Comparison of ENCODE assay signal across 8 mouse cellular contexts in the genomic region with DNA sequence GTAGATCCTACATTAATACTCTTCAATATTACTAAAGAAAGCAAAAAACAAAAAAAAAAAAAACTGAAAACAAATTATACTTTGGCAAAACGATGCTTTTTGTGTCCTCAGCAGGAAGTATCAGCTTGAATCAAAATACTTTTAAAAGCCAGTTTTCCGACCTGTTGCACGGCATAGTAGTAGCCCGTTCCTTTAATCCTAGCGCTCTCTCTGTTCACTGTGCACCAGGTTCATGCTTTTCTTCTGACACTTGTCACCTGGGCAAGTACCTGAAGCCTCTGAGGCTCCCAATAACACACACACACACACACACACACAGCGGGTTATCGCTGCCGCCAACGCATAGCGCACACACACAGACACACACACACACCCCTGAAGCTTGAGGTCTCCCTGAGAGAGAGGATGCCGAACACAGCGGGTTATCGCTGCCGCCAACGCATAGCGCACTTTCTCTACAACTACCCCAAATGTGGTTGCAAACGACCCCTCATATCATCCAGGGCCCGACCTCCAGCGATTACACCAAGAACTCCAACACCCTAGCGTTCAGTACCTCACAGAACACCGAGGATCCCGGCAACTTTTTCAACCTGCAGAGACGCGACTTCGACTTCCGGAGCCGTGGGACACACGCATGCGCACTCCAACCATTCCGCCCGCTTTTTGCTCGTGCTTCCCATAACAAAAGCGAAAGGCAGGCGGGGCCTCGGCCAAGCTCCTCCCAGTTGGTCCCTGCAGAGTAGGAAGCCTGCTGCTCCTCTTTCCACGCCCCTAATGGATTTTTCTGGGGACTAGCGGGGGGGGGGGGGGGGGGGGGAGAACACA. TPM values are rescaled to one million over a fixed set of nuclear protein-coding genes. Genes with fewer than 3 reads are reported as not detected.
DNase-seq lines count a peak whose midpoint lies in the region; ATAC-seq and TF ChIP-seq lines count a peak whose summit lies in the region.

A gene (minus strand): TSS at position 645 of the 828 bp plus-strand sequence.

- H3K9me3 ChIP-seq in heart, embryonic 12.5 days (replicated peaks) = no peaks in the 10 kb centered on the region
- no peaks in the 10 kb centered on the region for H3K9me3 ChIP-seq in kidney, postnatal 0 days (replicated peaks; ENCODE audit: low read length)
- no peaks in the 10 kb centered on the region for H3K9me3 ChIP-seq in liver, embryonic 11.5 days (ENCODE audit: control insufficient read depth, low read length)
- H3K9me3 ChIP-seq in stomach, embryonic 14.5 days (ENCODE audit: control insufficient read depth, low read depth, low read length) = no peaks in the 10 kb centered on the region

- H3K4me3 ChIP-seq in heart, embryonic 12.5 days = peak within 1 kb of the TSS; percentile 64
- H3K4me3 ChIP-seq in kidney, postnatal 0 days (replicated peaks; ENCODE audit: low read depth, low read length) = peak within 1 kb of the TSS; percentile 73
- H3K4me3 ChIP-seq in liver, embryonic 11.5 days (ENCODE audit: low read depth, low read length) = peak within 1 kb of the TSS; percentile 78
- H3K4me3 ChIP-seq in stomach, embryonic 14.5 days (ENCODE audit: low read depth, low read length) = peak within 1 kb of the TSS; percentile 72

- TF ChIP-seq CTCF in kidney, postnatal 0 days (IDR thresholded peaks at IDR 0.05; ENCODE audit: low read depth) = peak; percentile 24; the same call in 1 of the 2 replicates

- WGBS in heart, embryonic 12.5 days = under 1% methylated on average over 36 of the region's 37 CpGs
- under 1% methylated on average over 36 of the region's 37 CpGs for WGBS in kidney, postnatal 0 days
- WGBS in liver, embryonic 11.5 days = under 1% methylated on average over 37 of the region's 37 CpGs
- under 1% methylated on average over 36 of the region's 37 CpGs for WGBS in stomach, embryonic 14.5 days

- peaks cover 3% of the 10 kb centered on the region; the same call in 1 of the 2 replicates for H3K36me3 ChIP-seq in heart, embryonic 12.5 days
- no peaks in the 10 kb centered on the region for H3K36me3 ChIP-seq in kidney, postnatal 0 days (ENCODE audit: insufficient read depth, low read length)
- H3K36me3 ChIP-seq in liver, embryonic 11.5 days (ENCODE audit: control insufficient read depth, insufficient read depth, low read length) = 0 out of 2 replicates have a peak, but pooled peaks cover 2% of the 10 kb centered on the region
- H3K36me3 ChIP-seq in stomach, embryonic 14.5 days (ENCODE audit: control insufficient read depth, insufficient read depth, low read length) = no peaks in the 10 kb centered on the region

- H3K4me1 ChIP-seq in heart, embryonic 12.5 days (replicated peaks) = no peaks in the 10 kb centered on the region
- H3K4me1 ChIP-seq in kidney, postnatal 0 days (replicated peaks; ENCODE audit: insufficient read depth, low read length) = no peaks in the 10 kb centered on the region
- no peaks in the 10 kb centered on the region; the same call in 1 of the 2 replicates for H3K4me1 ChIP-seq in liver, embryonic 11.5 days (replicated peaks; ENCODE audit: control insufficient read depth, insufficient read depth, low read length)
- H3K4me1 ChIP-seq in stomach, embryonic 14.5 days (ENCODE audit: control insufficient read depth, insufficient read depth, low read length) = no peaks in the 10 kb centered on the region

- peak within 1 kb of the TSS; percentile 2; the same call in 1 of the 2 replicates for H3K27ac ChIP-seq in heart, embryonic 12.5 days (ENCODE audit: poor library complexity, severe bottlenecking)
- peak within 1 kb of the TSS; percentile 52; the same call in 1 of the 2 replicates for H3K27ac ChIP-seq in kidney, postnatal 0 days
- peak within 1 kb of the TSS; percentile 54 for H3K27ac ChIP-seq in liver, embryonic 11.5 days (ENCODE audit: low read depth, low read length)
- H3K27ac ChIP-seq in stomach, embryonic 14.5 days (ENCODE audit: low read length) = 0 out of 2 replicates have a peak within 1 kb of the TSS, but pooled peaks have one; percentile 11

- peak within 1 kb of the TSS; percentile 73 for H3K9ac ChIP-seq in heart, embryonic 12.5 days
- peak within 1 kb of the TSS; percentile 67 for H3K9ac ChIP-seq in kidney, postnatal 0 days (ENCODE audit: low read depth, low read length)
- peak within 1 kb of the TSS; percentile 66 for H3K9ac ChIP-seq in liver, embryonic 11.5 days (ENCODE audit: low read depth, low read length)
- peak within 1 kb of the TSS; percentile 50 for H3K9ac ChIP-seq in stomach, embryonic 14.5 days (replicated peaks; ENCODE audit: low read depth, low read length)

- peak; percentile 98 for ATAC-seq in erythroid progenitor cell, adult 5-6 weeks (replicated peaks; ENCODE audit: low FRiP score, poor library complexity, severe bottlenecking)
- peak; percentile 98 for ATAC-seq in heart, embryonic 12.5 days (ENCODE audit: insufficient number of reproducible peaks, low FRiP score)
- ATAC-seq in kidney, postnatal 0 days (replicated peaks; ENCODE audit: low FRiP score, low read depth) = peak; percentile 99
- peak; percentile 98 for ATAC-seq in liver, embryonic 11.5 days (replicated peaks; ENCODE audit: low FRiP score)
- ATAC-seq in stomach, embryonic 14.5 days (ENCODE audit: insufficient number of reproducible peaks, insufficient read depth, low FRiP score, low read depth) = peak; percentile 99

- no peaks in the 10 kb centered on the region for H3K27me3 ChIP-seq in heart, embryonic 12.5 days (replicated peaks)
- H3K27me3 ChIP-seq in kidney, postnatal 0 days (ENCODE audit: insufficient read depth, low read length) = no peaks in the 10 kb centered on the region
- H3K27me3 ChIP-seq in liver, embryonic 11.5 days (replicated peaks; ENCODE audit: control insufficient read depth, insufficient read depth, low read length) = no peaks in the 10 kb centered on the region
- H3K27me3 ChIP-seq in stomach, embryonic 14.5 days (ENCODE audit: control insufficient read depth, insufficient read depth, low read length) = no peaks in the 10 kb centered on the region

- peak within 1 kb of the TSS; percentile 76 for H3K4me2 ChIP-seq in heart, embryonic 12.5 days
- peak within 1 kb of the TSS; percentile 72 for H3K4me2 ChIP-seq in kidney, postnatal 0 days (ENCODE audit: low read length)
- H3K4me2 ChIP-seq in liver, embryonic 11.5 days = peak within 1 kb of the TSS; percentile 80
- H3K4me2 ChIP-seq in stomach, embryonic 14.5 days (replicated peaks; ENCODE audit: low read depth, low read length) = peak within 1 kb of the TSS; percentile 79

- DNase-seq in CD4-positive helper T cell, adult 2 months (ENCODE audit: low read depth, low spot score) = peak; percentile 94
- DNase-seq in brain, embryonic 18.5 days (ENCODE audit: low read depth, low spot score) = peak; percentile 90
- peak; percentile 98 for DNase-seq in kidney, postnatal 0 days (ENCODE audit: low spot score)
- peak; percentile 96 for DNase-seq in liver, embryonic 11.5 days (ENCODE audit: low spot score)
- peak; percentile 95 for DNase-seq in naive thymus-derived CD4-positive, alpha-beta T cell, adult 2 months (ENCODE audit: low read depth)

RNA-seq across cellular contexts. Expression of the gene that starts here (rescaled TPM):
- 9.7 and 15.5 TPM in 2 replicates for total RNA-seq in erythroid progenitor cell, adult 5-6 weeks (2015; ENCODE audit: low replicate concordance)
- total RNA-seq in erythroid progenitor cell, adult 5-6 weeks (2017; ENCODE audit: low replicate concordance) = 28.2 and 28.6 TPM in 2 replicates
- 4.5 and 5.4 TPM in 2 replicates for polyA plus RNA-seq in heart, embryonic 12.5 days (2016; fragmentation: Nextera tagmentation; extraction: Ambion mirVana)
- 3.9 and 4.4 TPM in 2 replicates for polyA plus RNA-seq in kidney, postnatal 0 days (2015; fragmentation: Nextera tagmentation; extraction: Ambion mirVana)
- polyA plus RNA-seq in liver, embryonic 11.5 days (2014; fragmentation: Nextera tagmentation; extraction: Ambion mirVana) = 6.7 and 7.9 TPM in 2 replicates
- polyA plus RNA-seq in stomach, embryonic 14.5 days (2014; fragmentation: Nextera tagmentation; extraction: Ambion mirVana) = 9.9 and 11.2 TPM in 2 replicates

Comparison
In these comparisons a context has a peak if more than half of its experiments do, and no peak if none do; other contexts are left out.
1. Peak in every context shown above with its lines: DNase-seq, ATAC-seq, H3K4me3 ChIP-seq and H3K27ac ChIP-seq.
2. H3K27ac ChIP-seq: peak in every context shown above with its lines; median percentile 54 in liver, embryonic 11.5 days; 52 in kidney, postnatal 0 days; 11 in stomach, embryonic 14.5 days; 2 in heart, embryonic 12.5 days.